Mouse (Mus musculus) kidney, embryonic 16.5 days (tissue): Measurements from ENCODE around the gene D830030K20Rik. TPM values are rescaled to one million over a fixed set of nuclear protein-coding genes. Genes with fewer than 3 reads are reported as not detected.
"Not testable (repeated sequence)": the region's sequence is repeated elsewhere in the genome, so short reads cannot be mapped to it uniquely, and the experiment has no call there.

Experiments used
- ATAC-seq: fragments of 200-750 bp; cut with Nextera tagmentation; 2 replicates; pipeline ENCODE4 v1.8.0; 2017; ENCODE audit warnings: moderate TSS enrichment; ENCODE audit not compliant: low FRiP score, low TSS enrichment
- H3K27ac ChIP-seq: fragments of 300-500 bp; sonication (generic); 2 replicates; pipeline ENCODE4 v1.5.1; 2014; ENCODE audit warnings: low read length
- H3K27me3 ChIP-seq: fragments of 300-500 bp; sonication (generic); 2 replicates; pipeline ENCODE4 v1.6.1; 2014; ENCODE audit warnings: low read length, control low read depth, mixed read lengths; ENCODE audit not compliant: insufficient read depth
- H3K36me3 ChIP-seq: fragments of 300-500 bp; sonication (generic); 2 replicates; pipeline ENCODE4 v1.6.1; 2014; ENCODE audit warnings: low read length, control low read depth, mixed read lengths; ENCODE audit not compliant: insufficient read depth
- H3K4me1 ChIP-seq: fragments of 300-500 bp; sonication (generic); 2 replicates; pipeline ENCODE4 v1.6.1; 2014; ENCODE audit warnings: low read length, control low read depth, mixed read lengths; ENCODE audit not compliant: insufficient read depth
- H3K4me2 ChIP-seq: fragments of 300-500 bp; sonication (generic); replicated peaks from 2 replicates; pipeline ENCODE4 v1.6.1; 2014; ENCODE audit warnings: low read depth, low read length
- H3K4me3 ChIP-seq: fragments of 300-500 bp; sonication (generic); 2 replicates; pipeline ENCODE4 v1.5.1; 2014; ENCODE audit warnings: mild to moderate bottlenecking, low read length
- H3K9ac ChIP-seq: fragments of 300-500 bp; sonication (generic); replicated peaks from 2 replicates; pipeline ENCODE4 v1.6.1; 2014; ENCODE audit warnings: low read length
- H3K9me3 ChIP-seq: fragments of 300-500 bp; sonication (generic); 2 replicates; pipeline ENCODE4 v1.6.1; 2016; ENCODE audit warnings: low read length, control low read depth
- WGBS: fragments of 180-500 bp; shearing (Covaris S2); extraction: QIAGEN DNeasy Blood & Tissue Kit; methylation state at CpG from one replicate; pipeline ENCODE4 v1.1.7; 2014; 5-methylcytosine and 5-hydroxymethylcytosine counted together
- polyA plus RNA-seq: library from polyadenylated mRNA; unstranded; fragments of >200 nt; fragmentation: Nextera tagmentation; extraction: Ambion mirVana; gene quantifications from 2 replicates; pipeline ENCODE4 v1.2.1, GENCODE M21; 2015

The D830030K20Rik gene
- 3.9 and 5.0 TPM in 2 replicates for polyA plus RNA-seq

DNA sequence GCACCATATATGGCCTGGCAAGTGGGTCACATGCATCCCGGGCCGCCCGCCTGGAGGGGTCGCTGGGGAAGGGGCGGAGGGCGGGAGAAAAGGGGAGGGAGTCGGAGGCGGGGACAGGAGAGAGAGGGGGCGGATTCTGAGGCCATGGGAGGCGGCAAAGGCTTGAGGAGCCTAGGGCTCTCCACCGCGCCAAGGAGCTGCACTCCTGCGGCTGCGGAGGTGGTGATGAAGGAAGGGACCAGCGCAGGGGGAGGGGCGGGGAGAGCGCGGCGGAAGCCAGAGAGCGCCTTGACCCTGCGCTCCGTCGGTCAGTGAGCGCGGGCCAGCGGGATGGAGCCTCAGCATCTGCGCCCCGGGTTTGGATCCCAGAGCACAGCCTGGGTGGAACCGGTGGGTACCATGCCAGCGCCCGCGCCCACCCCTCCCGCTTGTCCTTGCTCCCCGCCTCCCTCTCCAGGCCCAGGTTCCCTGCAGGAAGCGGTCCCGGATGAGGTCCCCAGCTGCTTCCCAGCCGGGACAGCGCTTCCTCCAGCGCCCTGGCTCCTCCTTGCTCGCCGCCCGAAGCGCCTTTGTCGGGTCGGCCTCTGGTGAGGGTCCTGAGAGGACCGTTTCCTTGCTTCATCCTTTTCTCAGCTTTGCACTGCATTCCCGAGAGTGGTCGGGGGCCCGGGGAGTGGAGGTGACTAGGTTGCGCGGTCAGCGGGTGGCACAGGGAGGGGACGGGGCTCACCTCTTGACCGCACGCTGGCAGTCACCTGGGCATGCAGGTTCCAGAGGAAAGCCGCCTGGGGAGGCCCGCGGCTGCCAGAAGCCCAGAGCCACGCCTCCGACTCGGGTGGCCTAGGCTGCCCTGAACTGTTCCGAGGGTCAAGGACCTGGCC lies at the start of gene D830030K20Rik:
Gene D830030K20Rik, plus strand, starts transcription at position 217 of the 881 bp plus-strand sequence.
- Histone ChIP-seq H3K4me2 (peak within 1 kb of the TSS; percentile 65), H3K4me3 (peak within 1 kb of the TSS; percentile 50), H3K9ac (peak within 1 kb of the TSS; percentile 55)
- not testable (repeated sequence) for H3K4me1 ChIP-seq, H3K9me3 ChIP-seq, H3K36me3 ChIP-seq, ATAC-seq, H3K27me3 ChIP-seq, H3K27ac ChIP-seq
- WGBS = under 1% methylated on average over 20 of the region's 62 CpGs

DNA sequence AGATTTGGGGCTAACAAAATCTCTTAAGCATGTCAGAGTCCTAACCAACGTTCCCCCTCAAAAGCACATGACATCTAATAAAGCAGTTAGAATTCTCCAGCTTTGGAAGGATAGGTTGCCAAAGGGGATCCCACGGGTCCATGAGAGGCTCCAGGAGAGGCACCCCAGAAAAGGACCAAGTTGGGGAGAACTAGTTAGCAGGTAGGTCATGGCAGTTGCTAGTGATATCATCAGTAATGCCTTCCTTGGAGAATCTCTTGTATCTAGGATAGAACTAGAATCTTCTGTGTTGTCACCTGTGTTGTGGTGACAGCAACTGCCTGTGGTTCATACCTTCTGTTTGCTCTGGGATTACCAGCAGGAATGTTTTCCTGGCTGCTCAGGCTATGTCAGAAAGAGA lies 20.3 kb upstream of the D830030K20Rik start, which contains the start of gene Gm5795:
Gene Gm5795, plus strand, starts transcription at position 301 of the 400 bp plus-strand sequence.
- H3K9me3 ChIP-seq, H3K27me3 ChIP-seq, H3K4me2 ChIP-seq, H3K9ac ChIP-seq, H3K36me3 ChIP-seq, H3K27ac ChIP-seq, ATAC-seq, H3K4me3 ChIP-seq, H3K4me1 ChIP-seq: not testable (repeated sequence)
- WGBS = no CpG with 5 or more reads among the region's 2 CpGs

DNA sequence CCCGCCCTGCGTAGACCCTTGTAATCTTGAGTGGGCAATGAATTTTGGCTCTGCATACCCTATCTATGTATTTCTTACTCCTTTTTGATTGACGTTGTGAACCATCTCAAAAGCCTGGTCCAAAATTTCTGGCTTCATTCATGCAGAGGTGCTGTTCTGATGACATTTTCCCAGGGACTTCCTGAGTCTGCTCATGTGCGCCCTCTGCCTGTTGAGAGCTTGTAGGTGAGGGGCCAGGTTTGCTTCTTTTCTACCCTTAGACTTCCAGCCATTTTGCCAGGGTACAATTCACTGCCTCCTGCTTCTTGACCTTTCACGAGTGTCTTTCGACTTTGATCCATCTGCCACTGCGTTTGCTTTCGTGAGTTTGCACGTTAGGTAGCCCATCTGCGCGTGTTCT lies 1.1 kb downstream of the D830030K20Rik start:
- not testable (repeated sequence) for H3K9me3 ChIP-seq, H3K27ac ChIP-seq, H3K36me3 ChIP-seq, H3K27me3 ChIP-seq, ATAC-seq, H3K9ac ChIP-seq, H3K4me1 ChIP-seq, H3K4me2 ChIP-seq, H3K4me3 ChIP-seq
- 6% methylated on average over 9 of the region's 11 CpGs for WGBS

DNA sequence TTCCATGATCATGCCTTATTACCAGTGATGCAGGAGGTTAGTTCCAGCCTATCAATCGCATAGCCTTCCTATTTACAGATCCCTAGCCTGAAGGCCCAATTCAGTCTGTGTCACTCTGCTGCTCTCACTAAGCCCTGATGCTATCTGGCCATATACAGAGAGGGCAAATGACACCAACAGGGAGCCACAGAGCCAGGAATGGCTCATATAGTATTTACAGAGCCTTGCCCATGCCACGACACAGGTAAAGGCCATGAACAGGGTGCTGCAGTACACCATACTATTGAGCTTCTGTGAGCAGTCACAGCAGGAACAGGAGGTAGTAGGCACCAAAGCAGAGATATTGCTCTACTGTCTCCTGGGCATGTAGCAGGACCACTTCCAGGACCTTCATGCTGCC lies 54.2 kb downstream of the D830030K20Rik start:
- H3K27ac ChIP-seq = not testable (repeated sequence)

More for the DNA sequence above, 54.2 kb downstream of the D830030K20Rik start:
- not testable (repeated sequence) for H3K27me3 ChIP-seq, H3K9ac ChIP-seq, H3K4me2 ChIP-seq, H3K4me3 ChIP-seq, H3K36me3 ChIP-seq, H3K9me3 ChIP-seq, H3K4me1 ChIP-seq, ATAC-seq
- 96% methylated on average over 2 of the region's 2 CpGs for WGBS

Other genes starting within 250 kb of the D830030K20Rik start
- gene Gm2888, start 178.5 kb upstream of the D830030K20Rik start, polyA plus RNA-seq = not detected in 2 replicates
- 1.5 TPM in 2 replicates for gene Gm2897, start 159.2 kb upstream of the D830030K20Rik start, polyA plus RNA-seq
- 0.11 TPM in 1 of 2 replicates, not detected in the other for gene Gm10340, start 74.5 kb upstream of the D830030K20Rik start, polyA plus RNA-seq
- not detected in 2 replicates for gene Gm5795, start 20.2 kb upstream of the D830030K20Rik start, polyA plus RNA-seq
- not detected in 2 replicates for gene Gm2956, start 124.1 kb downstream of the D830030K20Rik start, polyA plus RNA-seq
- gene Gm10413, start 186.6 kb downstream of the D830030K20Rik start, polyA plus RNA-seq = not detected in 2 replicates
- gene Gm10409, start 204.1 kb downstream of the D830030K20Rik start, polyA plus RNA-seq = 0.57 and 0.64 TPM in 2 replicates
- gene Gm3005, start 219.6 kb downstream of the D830030K20Rik start, polyA plus RNA-seq = 0.74 TPM in 1 of 2 replicates, not detected in the other
- gene Gm10408, start 240.9 kb downstream of the D830030K20Rik start, polyA plus RNA-seq = not detected in 2 replicates